Mouse (Mus musculus) adrenal gland, adult 2 months (tissue): ENCODE data around the gene Pgc. TPM values are rescaled to one million over a fixed set of nuclear protein-coding genes. Genes with fewer than 3 reads are reported as not detected.

Source experiments
- DNase-seq: peaks from one replicate; pipeline ENCODE4 v3.0.0; 2021
- polyA plus RNA-seq: library from polyadenylated mRNA; depleted of rRNA; stranded (reverse); fragments of >200 nt; gene quantifications from 2 replicates; pipeline ENCODE4 v1.2.3, GENCODE M21; 2012
- total RNA-seq, 2 experiments: library from RNA; stranded (reverse); gene quantifications; 2 replicates each; pipeline ENCODE4 v1.2.3; 2021

Pgc gene
- total and polyA plus RNA-seq, 3 experiments: 1.6 TPM; not detected in 2

DNA sequence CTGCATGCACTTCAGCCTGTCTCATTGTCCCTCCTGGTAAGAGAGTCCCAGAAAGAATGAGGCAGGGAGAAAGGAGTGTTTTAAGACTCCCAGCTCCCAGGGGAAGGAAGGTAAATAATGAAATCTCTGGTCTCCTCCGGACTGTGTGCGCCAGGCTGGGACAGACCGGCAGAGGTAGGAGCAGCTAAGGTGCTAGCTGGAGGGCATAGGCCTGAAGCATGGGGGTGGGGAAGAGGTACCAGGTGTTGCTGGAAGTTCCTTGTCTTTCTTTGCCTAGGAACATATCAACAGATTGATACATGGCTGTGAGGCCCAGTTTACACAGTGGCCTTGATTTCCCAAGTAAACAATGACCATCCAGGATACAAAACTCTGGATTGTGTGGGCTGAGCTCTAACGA lies 17.7 kb upstream of the Pgc start:
- DNase-seq: no peak

DNA sequence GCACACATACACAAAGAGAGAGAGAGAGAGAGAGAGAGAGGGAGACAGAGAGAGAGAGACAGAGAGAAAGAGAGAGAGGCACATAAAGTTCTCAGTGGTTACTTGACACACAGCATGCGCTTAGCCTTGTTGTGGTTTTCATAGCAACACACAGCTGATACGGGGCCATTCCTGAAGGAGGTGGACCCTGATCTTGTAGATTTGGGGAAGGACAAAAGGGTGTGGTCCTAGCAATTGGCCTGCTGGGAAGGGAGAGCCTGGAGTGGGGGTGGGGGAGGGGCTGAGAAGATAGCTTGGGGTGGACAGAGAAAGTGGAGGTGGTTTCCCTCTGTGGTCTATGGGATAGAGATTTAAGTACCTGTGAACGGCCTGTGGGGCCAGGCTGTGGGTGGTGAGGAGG lies 16.6 kb upstream of the Pgc start:
- no peak for DNase-seq

DNA sequence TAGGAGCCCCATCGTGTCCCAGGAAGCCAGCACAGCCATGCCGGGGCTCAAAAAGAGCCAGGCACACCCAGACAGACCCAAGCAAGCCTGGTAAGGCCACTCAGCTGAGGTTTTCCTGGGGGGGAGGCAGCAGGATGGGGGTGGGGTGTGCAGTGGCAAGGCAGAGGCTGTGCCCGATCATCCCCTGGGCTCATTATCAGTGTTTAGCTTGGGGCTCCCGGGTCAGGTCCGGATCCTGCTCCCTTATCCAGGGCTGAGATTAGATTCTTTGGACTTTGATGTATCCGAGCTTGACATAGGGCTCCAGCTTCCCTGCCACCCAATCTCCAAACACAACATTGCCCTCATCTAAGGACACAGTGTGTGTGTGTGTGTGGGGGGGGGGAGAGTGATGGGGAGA lies 14.8 kb upstream of the Pgc start:
- DNase-seq: no peak

DNA sequence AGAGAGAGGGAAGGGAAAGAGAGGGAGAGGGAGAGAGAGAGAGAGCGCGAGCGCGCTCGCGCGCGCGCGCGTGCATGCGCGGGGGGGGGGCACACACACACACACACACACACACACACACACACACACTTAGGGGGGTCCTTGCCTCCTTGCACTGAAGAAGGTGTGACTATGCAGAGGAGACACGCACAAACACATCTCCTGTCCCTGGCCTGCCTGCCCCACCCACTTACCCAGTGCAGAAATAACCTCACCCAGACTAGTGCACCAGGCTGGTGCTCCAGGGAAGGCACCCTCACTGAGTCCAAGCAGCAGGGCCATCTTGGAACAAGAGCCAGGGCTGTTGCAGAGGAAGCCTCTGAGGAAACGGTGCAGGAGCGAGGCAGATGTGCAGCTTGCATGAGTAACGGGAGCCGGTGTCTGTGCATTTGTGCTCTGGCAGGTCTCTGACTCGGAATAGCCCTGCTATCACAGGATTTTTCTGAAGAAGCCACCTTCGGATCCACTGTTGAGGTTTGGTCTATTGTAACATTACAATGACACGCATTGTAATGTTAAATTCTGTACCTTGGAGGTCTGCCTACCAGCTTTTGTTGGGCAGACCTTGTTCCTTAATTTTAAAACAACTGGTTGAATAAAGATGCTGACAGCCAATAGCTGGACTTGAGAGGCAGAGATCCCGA lies 13.6 kb upstream of the Pgc start:
- DNase-seq: no peak

DNA sequence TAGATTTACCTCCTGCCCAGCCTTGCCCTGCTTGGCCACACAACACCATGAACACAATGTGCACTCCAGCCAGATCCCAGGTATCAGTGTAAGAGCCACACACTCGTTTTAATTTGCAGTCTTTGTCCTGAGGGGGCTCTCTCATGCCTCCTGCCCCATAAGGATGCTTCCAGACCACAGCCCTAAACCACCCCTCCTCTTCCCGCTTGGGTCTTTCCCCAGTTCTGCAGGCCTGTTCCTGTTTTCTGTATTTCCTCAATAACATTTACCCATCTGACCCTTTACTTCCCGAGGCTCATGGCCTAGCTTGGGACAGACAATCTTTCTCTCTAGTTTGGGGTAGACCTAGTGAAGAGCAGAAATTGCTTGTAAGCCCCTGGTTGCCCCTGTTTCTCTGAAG lies 11.6 kb upstream of the Pgc start:
- no peak for DNase-seq

DNA sequence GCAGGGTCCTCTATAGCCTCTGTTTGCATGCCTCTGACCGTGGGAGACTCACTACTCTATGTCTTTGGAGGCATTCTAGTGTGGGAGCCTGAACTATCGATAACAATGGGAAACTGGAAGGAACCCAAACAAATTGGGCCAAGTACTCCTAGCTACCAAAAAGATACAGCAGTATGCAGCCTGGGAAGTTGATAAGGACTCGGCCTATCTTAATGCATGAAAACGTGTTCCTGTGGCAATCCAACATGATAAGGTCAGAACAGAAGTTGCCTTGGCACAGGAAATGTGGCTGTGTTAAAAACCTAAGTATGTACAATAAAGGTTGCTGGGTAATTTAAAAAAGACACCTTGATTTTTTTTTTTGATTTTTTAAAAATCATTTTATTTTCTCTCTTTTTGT lies 5.5 kb upstream of the Pgc start:
- no peak for DNase-seq

DNA sequence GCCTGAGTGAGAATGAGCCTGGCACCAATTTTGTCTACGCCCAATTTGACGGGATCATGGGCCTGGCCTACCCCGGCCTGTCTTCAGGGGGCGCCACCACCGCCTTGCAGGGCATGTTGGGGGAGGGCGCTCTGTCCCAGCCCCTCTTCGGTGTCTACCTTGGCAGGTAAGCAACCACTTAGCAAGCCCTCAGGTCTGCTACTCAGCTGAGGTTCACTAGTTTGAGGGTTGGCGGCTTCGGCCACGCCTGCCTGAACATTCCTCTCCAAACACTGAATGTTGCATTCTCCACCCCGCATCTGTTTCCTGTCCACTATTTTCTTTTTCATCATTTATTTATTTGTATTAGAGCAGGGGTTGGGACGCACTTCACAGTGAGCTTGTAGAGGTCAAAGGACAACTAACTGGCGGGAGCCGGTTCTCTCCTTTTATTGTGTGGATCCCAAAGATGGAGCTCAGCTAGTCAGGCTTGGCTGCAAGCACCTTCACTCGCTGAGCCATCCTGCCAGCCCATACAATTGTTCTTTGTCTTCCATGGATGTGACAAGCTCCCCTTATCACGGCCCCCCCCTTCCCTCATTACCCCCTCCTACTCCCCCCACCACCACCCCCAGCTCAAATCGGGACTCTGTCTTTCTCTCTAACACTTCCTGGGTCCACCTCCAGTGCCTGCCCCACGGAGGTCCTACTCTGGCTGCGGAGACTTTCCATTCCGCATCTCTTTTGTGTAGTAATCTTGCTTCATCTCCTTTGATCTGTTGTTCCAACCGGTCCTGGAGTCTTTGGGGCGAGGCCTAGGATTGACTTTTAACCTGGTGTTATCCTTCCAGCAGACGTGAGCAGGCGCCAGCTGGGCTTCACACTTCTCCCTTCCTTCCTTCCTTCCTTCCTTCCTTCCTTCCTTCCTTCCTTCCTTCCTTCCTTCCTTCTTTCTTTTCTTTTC lies 4.3 kb downstream of the Pgc start:
- no peak for DNase-seq

DNA sequence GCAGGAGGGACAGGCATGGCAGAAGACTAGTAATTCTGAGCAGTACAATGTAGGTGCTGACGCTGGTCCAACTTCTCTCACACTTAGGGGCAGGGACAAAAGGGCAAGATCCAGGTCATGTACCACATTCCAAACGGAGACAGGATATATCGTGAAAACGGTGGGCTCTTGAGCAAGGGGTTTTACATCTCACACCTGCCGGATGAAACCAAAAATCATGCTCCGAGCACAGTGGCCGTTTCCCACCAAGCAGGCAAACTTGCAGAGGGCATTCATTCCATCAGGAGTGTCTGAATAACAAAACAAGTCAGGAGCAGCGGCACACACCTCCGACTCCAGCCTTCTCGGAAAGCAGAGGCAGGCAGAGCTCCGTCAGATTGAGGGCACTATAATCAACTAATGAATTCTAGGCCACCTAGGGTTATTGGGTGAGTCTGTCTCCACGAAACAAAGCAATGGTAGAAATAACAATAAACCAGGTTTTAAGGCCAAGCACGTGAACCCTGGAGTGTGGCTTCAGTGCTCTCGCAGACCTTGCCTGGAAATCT lies 9.0 kb downstream of the Pgc start:
- no peak for DNase-seq

DNA sequence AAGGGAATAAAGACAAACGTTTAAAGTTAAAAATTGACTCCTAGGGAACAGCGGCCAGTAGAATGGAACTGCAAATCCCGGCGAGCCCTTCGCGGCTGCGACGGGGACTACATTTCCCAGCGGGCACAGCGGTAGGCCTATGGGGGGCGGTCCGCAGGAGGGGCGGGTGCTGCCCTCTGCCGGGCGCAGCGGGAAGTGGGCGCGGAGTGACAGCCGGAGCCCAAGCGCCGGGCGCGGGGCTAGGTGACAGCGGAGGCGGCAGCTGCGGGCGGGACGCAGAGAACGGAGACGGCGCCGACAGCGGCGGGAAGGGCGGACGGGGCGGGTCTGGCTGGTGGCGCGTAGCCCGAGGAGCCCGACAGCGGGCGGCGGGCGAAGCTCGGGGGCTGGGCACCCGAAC lies 10.2 kb downstream of the Pgc start, which contains the start of gene Tfeb:
Gene Tfeb (plus strand): TSS at position 175 of the 400 bp plus-strand sequence.
- peak; percentile 98 for DNase-seq

DNA sequence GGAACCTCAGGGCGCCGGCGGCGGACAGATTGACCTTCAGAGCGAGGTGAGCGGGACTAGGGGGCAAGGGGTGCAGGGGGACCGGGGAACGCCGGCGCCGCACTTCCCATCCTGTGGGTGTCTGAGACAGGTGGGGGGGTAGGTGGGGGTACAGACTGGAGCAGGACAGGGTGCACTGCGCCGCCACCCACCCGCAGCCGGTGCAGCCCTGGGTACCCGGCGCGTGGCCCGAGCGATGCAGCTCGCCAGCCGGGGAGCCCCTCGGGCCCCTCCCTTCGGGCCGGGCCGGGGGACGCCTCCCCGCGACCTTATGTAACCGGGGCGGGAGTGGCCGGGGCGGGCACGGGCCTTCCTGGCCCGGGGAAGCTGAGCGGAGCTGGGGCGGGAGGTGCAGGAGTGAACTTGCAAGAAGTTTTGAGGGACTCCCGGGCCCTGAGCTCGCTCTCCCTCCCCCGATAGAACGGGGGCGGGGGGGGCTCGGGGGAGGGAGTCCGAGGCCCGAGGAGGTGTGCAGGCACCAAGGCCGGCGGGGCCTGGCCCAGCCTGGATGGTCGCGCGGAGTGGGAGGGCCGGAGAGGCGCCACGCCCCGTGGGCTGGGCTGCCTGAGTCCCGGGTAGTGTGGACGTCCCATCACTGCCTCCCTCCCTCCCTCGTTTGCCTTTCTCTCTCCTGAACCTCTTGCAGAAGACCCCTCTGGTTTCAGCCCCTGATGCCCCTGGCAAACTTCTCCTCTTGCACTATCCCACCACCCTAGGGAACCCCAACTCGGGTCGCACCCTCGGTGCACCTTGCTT lies 10.8 kb downstream of the Pgc start:
- peak; percentile 96 for DNase-seq

DNA sequence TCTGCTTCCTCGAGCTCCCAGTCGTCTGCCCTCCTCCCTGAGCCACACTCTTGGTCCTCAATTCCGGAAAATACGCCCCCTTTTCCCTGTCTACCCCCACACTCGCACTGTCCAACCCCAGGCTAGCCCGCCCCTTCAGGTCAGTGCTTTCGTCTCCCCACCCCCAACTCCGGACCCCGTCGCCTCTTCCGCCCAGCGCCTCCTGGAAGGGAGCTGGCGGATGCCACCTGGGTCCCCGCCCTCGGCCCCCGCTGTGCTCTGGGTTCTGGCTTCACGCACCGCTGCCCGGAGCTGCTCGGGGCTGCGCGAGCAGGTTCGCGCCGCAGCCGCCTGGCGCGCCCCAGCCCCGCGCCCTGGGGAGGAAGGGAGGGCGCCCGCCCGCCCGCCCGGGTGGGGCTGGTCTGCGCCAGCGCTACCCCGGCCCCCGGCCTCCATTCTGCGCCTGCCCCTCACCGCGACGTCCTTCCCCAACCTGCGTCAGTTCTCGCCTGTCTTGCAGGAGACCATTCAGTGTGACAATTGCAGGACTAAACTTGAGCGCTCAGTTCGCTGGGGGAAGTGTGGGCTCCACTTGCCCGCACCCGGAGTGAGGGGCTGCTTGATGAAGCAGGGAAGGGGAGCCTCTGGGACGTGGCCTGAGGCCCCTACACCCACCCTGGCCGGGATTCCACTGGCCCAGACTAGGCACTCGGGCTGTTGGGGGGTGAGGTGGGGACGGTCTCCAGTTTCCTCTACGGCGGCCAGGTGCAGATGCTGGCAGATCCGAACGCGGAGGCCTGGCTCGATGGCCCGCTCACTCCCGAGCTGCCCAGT lies 11.6 kb downstream of the Pgc start:
- no peak for DNase-seq

DNA sequence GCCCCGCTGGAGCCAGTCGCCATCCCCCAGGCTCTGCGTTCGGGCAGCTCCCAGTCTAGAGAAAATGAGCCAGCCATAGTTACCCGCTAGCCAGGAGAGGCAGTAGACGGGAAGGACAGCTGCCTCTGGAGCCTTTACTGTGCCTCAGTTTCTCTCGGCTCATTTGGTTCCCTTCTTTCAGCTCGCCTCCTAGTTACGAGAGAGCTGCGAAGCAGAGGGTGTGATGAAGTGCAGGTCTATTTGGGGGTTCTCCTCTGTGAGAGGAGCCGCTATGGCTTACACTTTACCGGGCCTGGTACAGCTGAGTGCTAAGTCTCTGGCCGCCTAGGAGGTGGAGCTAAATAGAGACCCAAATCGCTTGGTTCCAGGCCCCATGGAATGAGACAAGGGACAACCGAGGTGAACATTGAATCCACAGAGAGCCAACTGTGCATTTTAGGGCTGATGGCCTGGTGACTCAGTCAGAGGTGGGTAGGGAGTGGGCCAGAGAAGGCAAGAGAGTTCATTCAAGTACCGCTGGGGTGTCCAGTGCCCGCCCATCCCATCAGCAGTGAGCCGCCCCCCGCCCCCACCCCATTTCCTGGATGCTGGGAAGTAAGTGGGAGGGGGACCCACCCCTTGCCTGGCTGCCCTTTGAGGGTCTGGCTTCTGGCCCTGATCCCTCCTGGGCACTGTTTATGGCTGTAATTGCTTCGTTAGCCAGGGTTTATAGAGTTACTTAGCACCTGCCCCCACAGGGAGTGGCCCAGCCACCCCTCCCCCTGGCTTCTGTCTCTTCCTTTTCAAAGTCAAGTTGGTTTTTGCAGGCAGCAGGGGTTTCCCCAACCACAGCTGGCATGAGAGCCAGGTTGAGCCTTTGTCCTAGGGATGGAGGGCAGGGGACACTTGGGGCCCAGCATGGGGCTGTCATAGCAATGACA lies 12.5 kb downstream of the Pgc start:
- DNase-seq: no peak

DNA sequence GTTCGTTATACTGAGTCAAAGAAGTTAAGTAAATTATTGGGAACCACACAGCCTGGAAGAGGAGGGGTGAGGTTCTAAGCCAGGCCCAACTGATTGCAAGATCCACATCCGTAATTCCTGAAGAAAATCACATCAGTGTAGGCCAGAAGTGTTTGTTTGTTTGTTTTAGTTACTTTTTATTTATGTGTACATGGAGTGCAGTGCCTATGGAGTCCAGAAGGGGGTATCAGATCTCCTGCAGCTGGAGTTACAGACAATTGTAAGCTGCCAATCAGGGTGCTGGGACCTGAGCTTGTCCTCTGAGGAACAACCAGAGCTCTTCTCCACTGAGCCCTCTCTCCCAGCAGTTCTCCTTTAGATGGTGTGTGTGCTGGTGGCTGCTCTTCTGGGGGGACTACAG lies 13.5 kb downstream of the Pgc start:
- DNase-seq: no peak

DNA sequence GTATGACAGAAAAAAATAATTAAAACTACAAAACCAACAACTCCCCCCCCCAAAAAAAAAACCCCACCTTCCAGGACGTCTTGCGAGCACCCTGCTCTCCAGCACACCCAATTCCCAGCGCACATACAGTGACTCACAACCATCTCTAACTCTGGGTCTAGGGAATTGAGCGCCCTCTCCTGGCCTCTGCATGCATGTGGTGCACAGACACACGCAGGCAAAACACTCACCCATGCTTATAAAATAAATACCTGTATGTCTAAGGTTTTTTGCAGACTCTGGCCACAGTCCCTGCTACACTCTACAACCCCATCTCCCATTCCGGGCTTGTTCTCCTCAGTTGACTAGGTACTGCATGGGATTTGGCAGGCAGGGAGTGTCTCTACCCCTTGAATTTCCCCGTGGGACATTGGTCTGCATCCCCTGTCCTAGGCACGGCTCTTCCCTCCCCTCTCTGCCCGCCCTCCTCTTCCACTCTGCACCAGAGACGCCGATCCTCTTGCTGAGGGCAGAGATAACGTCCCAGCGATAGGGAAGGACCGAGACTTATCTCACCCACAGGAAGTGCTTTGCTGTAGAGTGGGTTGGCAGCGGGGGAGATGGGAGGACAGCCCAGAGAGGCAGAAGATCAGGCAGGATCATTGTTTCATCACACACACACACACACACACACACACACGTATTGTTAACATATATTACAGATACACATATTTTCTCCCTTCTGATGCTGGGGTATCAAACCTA lies 16.5 kb downstream of the Pgc start:
- DNase-seq: no peak

DNA sequence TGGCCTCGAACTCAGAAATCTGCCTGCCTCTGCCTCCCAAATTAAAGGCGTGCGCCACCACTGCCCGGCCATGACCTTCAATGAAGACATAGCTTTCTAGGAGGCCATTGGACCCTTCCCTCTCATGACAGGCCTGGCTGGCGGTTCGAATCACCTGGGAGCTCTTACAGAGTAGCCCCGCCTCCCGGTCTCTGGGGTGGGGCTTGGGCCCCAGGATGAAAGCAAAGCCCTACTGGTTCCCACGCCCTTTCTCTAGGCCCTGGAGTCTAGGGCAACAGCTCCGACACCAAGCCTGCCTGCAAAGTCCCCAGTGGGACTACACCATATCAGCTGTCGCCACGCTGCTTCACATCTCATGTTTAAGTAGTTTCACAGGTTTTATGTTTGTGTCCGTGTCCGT lies 17.4 kb downstream of the Pgc start:
- no peak for DNase-seq

DNA sequence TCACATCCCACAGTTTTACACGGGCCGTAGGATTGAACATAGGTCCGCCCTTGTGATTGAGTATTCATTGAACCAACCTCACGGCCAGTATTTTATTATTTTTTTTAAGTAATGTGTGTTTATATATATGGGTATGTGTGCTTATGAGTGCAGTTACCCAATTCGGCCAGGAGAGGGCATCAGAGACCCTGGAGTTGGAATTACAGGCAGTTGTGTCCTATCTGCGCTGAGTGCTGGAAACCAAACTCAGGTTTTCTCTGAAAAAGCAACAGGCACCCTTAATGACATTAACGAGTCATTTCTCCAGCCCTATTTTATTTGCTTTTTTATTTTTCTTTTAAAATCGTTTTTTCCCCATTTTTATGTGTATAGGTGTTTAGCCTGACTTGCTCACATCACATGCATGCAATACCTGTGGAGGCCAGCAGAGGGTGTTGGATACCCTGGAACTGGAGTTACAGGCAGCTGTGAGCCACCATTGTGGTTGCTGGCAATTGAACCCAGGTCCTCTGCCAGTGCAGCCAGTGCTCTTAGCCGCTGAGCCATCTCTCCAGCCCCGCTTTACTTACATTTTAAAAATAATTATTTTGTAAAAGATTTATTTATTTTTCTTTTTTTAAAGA lies 18.2 kb downstream of the Pgc start:
- DNase-seq: no peak

DNA sequence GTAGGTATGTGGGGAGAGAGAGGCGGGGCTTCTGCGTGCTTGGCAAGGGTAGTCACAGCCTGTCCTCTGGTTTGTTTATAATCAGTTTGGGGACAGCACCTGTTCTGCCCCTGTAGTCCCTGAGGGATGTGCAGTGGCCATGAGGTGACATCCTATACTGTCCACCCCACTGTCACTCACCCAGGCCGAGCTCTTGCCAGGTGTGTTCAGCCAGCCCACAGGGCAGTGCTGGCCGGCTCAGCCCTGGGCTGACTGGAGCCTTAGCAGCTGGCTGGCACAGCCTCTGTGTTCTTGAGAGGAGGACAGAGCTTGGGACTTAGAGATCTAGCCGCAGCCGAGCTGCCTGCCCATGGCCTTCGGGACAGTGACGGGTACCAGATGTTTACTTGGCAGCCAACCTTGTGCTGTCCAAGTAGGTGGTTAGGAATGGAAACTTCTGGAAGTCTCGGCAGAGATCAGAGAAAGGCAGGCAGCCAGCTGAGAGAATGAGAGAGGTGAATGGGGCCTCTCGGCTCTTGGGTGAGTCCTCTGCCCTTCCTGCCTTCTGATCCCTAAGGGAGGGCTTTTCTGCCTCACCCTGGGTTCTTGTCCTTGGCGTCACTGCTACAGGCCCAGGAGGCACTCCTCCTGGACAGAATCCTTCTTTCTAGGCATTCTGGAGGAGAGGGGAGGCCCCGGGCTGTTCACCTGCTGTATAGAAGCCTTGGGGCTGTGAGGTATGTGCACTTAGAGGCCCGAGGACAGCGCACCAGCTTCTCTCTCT lies 22.3 kb downstream of the Pgc start:
- DNase-seq: peak; percentile 63

DNA sequence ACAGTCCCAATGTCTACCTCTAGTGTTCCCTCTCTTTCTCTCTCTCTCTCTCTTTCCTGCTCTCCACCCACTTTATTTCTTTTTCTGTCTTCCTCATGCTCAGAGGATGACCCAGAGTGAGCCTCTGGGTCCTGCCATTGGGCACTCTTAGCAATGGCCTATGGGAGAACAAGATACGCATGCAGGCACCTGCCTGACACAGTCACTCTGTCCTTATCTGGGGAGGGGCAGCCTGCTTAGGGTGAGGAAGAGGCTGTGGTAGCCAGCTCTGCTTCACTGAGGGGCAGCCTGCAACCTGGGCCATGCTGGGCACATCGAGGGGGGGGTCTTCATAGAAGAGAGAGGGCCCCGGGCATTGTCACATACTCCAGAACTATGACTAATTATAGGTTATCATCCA lies 23.0 kb downstream of the Pgc start:
- no peak for DNase-seq
